Mouse (Mus musculus): ENCODE measurements around the gene Bcl2l1. TPM values are rescaled to one million over a fixed set of nuclear protein-coding genes. Genes with fewer than 3 reads are reported as not detected.

The Bcl2l1 gene
- polyA plus RNA-seq, 1 experiment from 2014 or later: 110 TPM

DNA sequence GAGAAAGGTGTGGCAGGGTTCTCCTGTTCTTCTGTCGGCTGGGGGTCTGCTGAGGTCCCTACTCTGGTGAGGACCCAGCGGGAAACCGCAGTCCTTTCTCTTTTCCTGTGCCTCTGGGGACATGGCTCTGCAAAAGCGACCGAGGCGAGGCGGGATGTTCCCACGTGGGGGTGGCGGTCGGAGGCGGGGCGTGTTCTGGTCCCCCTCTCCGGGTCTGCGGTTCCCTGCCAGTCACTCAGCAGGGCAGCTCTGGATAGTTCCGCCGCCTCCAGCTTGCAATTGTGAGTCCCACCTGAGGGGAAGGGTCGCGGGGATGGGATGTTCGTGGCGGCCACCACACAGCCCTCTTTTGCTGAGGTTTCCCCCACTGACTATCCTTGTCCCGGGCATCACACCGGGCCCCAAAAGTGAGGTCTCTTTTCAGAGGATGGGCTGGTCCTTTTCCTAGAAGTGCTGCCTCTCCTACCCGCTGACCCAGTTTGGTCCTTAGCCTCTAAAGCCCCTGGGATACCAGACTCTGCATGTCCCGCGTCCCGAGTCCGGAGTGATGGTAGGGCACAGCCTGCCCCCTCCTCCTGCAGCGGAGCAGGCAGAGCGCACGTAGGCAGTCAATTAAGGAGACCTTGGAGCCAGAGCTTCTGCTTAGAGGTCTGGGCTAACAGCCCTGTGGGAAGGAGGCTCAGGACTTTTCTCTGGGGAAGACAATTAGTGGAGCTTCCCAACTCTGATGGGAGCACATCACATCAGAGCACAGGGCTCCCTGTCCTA, 77.4 kb downstream of the Bcl2l1 start, which contains the start of gene Cox4i2:
TSS of gene Cox4i2 (plus strand) at position 230 of the 768 bp plus-strand sequence.
- peaks cover 28% of the 10 kb centered on the region for H3K4me1 ChIP-seq (replicated peaks)
- H3K27me3 ChIP-seq: no peaks in the 10 kb centered on the region
- H3K36me3 ChIP-seq: no peaks in the 10 kb centered on the region
- WGBS: 3% methylated on average over 29 of the region's 30 CpGs
- peak within 1 kb of the TSS; percentile 67 for H3K4me2 ChIP-seq
- peak within 1 kb of the TSS; percentile 36 for H3K4me3 ChIP-seq (replicated peaks)
- H3K27ac ChIP-seq: no peak within 1 kb of the TSS; the same call in 1 of the 2 replicates
- no peak; the same call in 1 of the 2 replicates for ATAC-seq (ENCODE audit: insufficient number of reproducible peaks, insufficient read depth, low FRiP score, low TSS enrichment, low read depth)
- H3K9me3 ChIP-seq: no peaks in the 10 kb centered on the region
- H3K9ac ChIP-seq (replicated peaks): peak within 1 kb of the TSS; percentile 45; the same call in 1 of the 2 replicates

DNA sequence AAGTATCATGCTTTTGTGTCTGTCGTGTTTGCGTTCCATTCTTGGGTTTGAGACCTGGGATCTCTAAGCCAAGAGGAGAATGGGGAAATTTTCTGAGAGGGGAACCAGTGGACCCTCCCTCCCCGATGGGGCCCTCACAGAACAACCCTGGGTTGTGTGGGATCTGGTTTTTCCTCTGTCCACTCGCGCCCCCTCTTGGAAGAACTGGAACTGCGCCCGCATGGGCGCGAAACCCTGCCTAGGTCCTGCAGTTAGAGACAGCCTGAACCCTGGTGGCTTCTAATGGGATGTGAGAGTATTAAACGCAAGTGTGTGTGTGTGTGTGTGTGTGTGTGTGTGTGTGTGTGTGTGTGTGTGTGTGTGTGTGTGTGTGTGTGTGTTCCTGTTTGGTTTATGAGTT, 89.1 kb downstream of the Bcl2l1 start:
- peaks cover 50% of the 10 kb centered on the region for H3K4me1 ChIP-seq (replicated peaks)
- H3K27ac ChIP-seq: peak overlapping the region; percentile 99
- ATAC-seq (ENCODE audit: insufficient number of reproducible peaks, insufficient read depth, low FRiP score, low TSS enrichment, low read depth): no peak

GRCm38 (mm10) chr2:152741153-152742041, 90.1 kb downstream of the Bcl2l1 start:
- peak overlapping the region; percentile 43 for H3K4me2 ChIP-seq

More for the DNA sequence above, 89.1 kb downstream of the Bcl2l1 start:
- Histone ChIP-seq H3K9ac (replicated peaks) (no peak overlapping the region), H3K36me3 (peaks cover 6% of the 10 kb centered on the region; the same call in 1 of the 2 replicates), H3K4me3 (replicated peaks) (no peak overlapping the region), H3K27me3 (no peaks in the 10 kb centered on the region), H3K4me2 (peak overlapping the region; percentile 43; the same call in 1 of the 2 replicates), H3K9me3 (no peaks in the 10 kb centered on the region)
- 30% methylated on average over 10 of the region's 10 CpGs for WGBS

DNA sequence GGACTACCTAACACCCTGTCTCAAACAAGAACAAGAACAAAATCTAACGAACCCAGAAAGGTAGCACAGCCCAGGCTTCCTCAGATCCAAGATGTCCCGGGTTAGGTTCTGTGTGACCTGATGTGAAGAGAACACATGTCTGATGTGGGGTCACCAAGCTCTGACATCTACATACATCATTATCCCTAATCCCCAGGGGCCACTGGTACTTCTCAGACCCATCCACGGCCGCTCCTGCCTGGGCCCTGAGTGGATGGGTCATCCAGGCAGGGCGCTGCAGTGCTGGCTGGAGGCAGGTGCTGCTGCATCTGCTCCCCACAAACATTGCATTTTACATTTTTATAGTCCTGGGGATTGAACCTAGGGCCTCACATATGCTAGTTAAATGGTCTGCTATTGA, 91.0 kb downstream of the Bcl2l1 start:
- Histone ChIP-seq H3K9ac (replicated peaks) (no peak overlapping the region), H3K27me3 (no peaks in the 10 kb centered on the region), H3K27ac (peak overlapping the region; percentile 99), H3K9me3 (no peaks in the 10 kb centered on the region), H3K4me3 (replicated peaks) (no peak overlapping the region), H3K4me1 (replicated peaks) (peaks cover 50% of the 10 kb centered on the region), H3K36me3 (peaks cover 8% of the 10 kb centered on the region; the same call in 1 of the 2 replicates), H3K4me2 (peak overlapping the region; percentile 93; the same call in 1 of the 2 replicates)
- no peak for ATAC-seq (ENCODE audit: insufficient number of reproducible peaks, insufficient read depth, low FRiP score, low TSS enrichment, low read depth)
- WGBS: 49% methylated on average over 5 of the region's 5 CpGs

More at GRCm38 (mm10) chr2:152741153-152742041, 90.1 kb downstream of the Bcl2l1 start:
- Histone ChIP-seq H3K9me3 (no peaks in the 10 kb centered on the region), H3K9ac (replicated peaks) (no peak overlapping the region; the same call in 1 of the 2 replicates), H3K27ac (peak overlapping the region; percentile 99), H3K27me3 (no peaks in the 10 kb centered on the region), H3K36me3 (peaks cover 8% of the 10 kb centered on the region; the same call in 1 of the 2 replicates), H3K4me1 (replicated peaks) (peaks cover 50% of the 10 kb centered on the region), H3K4me3 (replicated peaks) (no peak overlapping the region; the same call in 1 of the 2 replicates)
- ATAC-seq (ENCODE audit: insufficient number of reproducible peaks, insufficient read depth, low FRiP score, low TSS enrichment, low read depth): no peak
- 47% methylated on average over 14 of the region's 14 CpGs for WGBS

DNA sequence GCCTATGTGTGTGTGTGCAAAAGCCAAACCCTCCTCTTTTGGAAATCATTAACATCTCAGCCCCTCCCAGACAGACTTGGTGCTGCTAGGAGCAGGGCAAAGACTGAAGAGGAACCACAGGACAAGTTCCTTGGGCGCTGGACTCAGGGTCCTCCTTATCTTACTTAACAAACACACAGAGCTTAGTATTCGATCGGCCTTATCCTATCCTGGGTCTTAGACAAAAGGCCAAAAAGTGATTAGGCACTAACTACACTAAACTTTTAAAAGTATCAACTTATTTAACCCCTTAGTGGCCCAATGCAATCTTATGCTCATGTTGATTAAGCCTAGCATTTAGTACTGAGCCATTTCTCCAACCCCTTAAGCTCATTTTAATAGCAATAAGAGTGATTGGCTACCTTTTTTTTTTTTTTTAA, 91.7 kb downstream of the Bcl2l1 start:
- peak overlapping the region; percentile 99 for H3K27ac ChIP-seq
- 0 out of 2 replicates have a peak overlapping the region, but pooled peaks have one; percentile 12 for H3K9ac ChIP-seq (replicated peaks)
- peak overlapping the region; percentile 91 for H3K4me3 ChIP-seq (replicated peaks)
- ATAC-seq (ENCODE audit: insufficient number of reproducible peaks, insufficient read depth, low FRiP score, low TSS enrichment, low read depth): no peak; the same call in 1 of the 2 replicates
- H3K4me1 ChIP-seq (replicated peaks): peaks cover 50% of the 10 kb centered on the region
- peak overlapping the region; percentile 93 for H3K4me2 ChIP-seq
- peaks cover 8% of the 10 kb centered on the region; the same call in 1 of the 2 replicates for H3K36me3 ChIP-seq
- H3K27me3 ChIP-seq: no peaks in the 10 kb centered on the region
- no peaks in the 10 kb centered on the region for H3K9me3 ChIP-seq
- WGBS: 7% methylated on average over 3 of the region's 3 CpGs

- under 1% methylated on average over 33 of the region's 36 CpGs for WGBS
- peak; percentile 81 for ATAC-seq (ENCODE audit: insufficient number of reproducible peaks, insufficient read depth, low FRiP score, low TSS enrichment, low read depth)
- H3K27me3 ChIP-seq: no peaks in the 10 kb centered on the region
- no peaks in the 10 kb centered on the region for H3K9me3 ChIP-seq
- H3K27ac ChIP-seq: peak overlapping the region; percentile 99
- peak overlapping the region; percentile 98 for H3K9ac ChIP-seq (replicated peaks)
- peaks cover 8% of the 10 kb centered on the region; the same call in 1 of the 2 replicates for H3K36me3 ChIP-seq
- H3K4me1 ChIP-seq (replicated peaks): peaks cover 56% of the 10 kb centered on the region
- peak overlapping the region; percentile 93 for H3K4me2 ChIP-seq
- H3K4me3 ChIP-seq (replicated peaks): peak overlapping the region; percentile 91
These were observed 92.3 kb downstream of the Bcl2l1 start for GRCm38 (mm10) chr2:152739031-152739841.

DNA sequence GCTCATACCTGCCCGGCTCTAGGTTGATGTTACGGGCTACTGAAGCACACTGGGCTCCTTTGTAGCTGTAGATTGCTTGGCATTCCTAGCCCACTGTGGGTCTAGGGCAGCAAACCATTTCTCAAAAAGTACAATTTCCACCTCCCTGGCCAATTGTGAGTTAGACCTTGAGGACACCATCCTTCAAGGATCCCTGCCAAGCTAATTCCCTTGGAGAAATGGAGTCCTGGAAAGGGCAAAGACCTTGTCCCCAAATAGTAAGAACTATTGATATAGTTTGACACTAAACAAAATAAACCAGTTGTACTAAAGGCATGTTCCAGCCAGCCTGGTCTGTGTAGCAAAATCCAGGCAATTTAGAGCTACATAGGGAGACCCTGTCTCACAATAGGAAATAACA, 93.2 kb downstream of the Bcl2l1 start:
- no peak for ATAC-seq (ENCODE audit: insufficient number of reproducible peaks, insufficient read depth, low FRiP score, low TSS enrichment, low read depth)
- peak overlapping the region; percentile 99 for H3K27ac ChIP-seq

GRCm38 (mm10) chr2:152737306-152738221, 94.0 kb downstream of the Bcl2l1 start:
- ATAC-seq (ENCODE audit: insufficient number of reproducible peaks, insufficient read depth, low FRiP score, low TSS enrichment, low read depth): no peak
- Histone ChIP-seq H3K4me2 (peak overlapping the region; percentile 93), H3K9me3 (no peaks in the 10 kb centered on the region), H3K27ac (peak overlapping the region; percentile 99), H3K27me3 (no peaks in the 10 kb centered on the region), H3K4me1 (replicated peaks) (peaks cover 59% of the 10 kb centered on the region), H3K36me3 (peaks cover 8% of the 10 kb centered on the region; the same call in 1 of the 2 replicates), H3K9ac (replicated peaks) (peak overlapping the region; percentile 98), H3K4me3 (replicated peaks) (peak overlapping the region; percentile 91)
- 4% methylated on average over 10 of the region's 10 CpGs for WGBS

More for the DNA sequence above, 93.2 kb downstream of the Bcl2l1 start:
- peaks cover 8% of the 10 kb centered on the region; the same call in 1 of the 2 replicates for H3K36me3 ChIP-seq
- WGBS: 35% methylated on average over 2 of the region's 2 CpGs
- H3K4me1 ChIP-seq (replicated peaks): peaks cover 64% of the 10 kb centered on the region
- peak overlapping the region; percentile 98 for H3K9ac ChIP-seq (replicated peaks)
- peak overlapping the region; percentile 91 for H3K4me3 ChIP-seq (replicated peaks)
- H3K9me3 ChIP-seq: no peaks in the 10 kb centered on the region
- H3K4me2 ChIP-seq: peak overlapping the region; percentile 93
- H3K27me3 ChIP-seq: no peaks in the 10 kb centered on the region

DNA sequence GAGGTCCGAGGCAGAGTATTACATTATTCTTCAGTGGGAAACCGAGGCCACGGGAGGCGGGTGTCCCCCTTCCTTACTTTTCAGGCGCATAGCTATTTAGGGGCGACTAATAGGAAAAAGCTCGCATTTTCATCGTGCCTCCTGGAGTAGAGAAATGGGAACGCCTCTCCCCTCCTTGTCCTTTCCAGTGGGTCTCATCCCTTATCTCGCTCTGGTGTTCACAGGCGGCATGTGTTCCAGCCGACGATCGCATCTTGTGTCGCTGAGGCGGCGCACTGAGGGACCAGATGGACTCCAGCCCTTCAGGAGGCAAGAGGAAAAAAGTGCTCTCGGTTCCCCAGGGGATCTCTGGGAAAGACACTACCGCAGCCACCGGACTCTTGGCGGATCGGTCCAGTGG, 94.8 kb downstream of the Bcl2l1 start:
- WGBS: under 1% methylated on average over 22 of the region's 22 CpGs
- ATAC-seq (ENCODE audit: insufficient number of reproducible peaks, insufficient read depth, low FRiP score, low TSS enrichment, low read depth): no peak
- peaks cover 59% of the 10 kb centered on the region for H3K4me1 ChIP-seq (replicated peaks)

More for the DNA sequence above, 94.8 kb downstream of the Bcl2l1 start:
- Histone ChIP-seq H3K27ac (peak overlapping the region; percentile 99), H3K36me3 (peaks cover 8% of the 10 kb centered on the region; the same call in 1 of the 2 replicates), H3K9ac (replicated peaks) (peak overlapping the region; percentile 98), H3K4me2 (peak overlapping the region; percentile 93), H3K9me3 (no peaks in the 10 kb centered on the region), H3K4me3 (replicated peaks) (peak overlapping the region; percentile 91), H3K27me3 (no peaks in the 10 kb centered on the region)
